Mouse (Mus musculus) ES-E14 (cell line): ENCODE measurements at regions not wholly inside any gene's neighbourhood (a gene's known extent, or its start where the extent isn't known, plus 50 kb on each side); places are given as distances from the start of the nearest gene placed in this dataset.

Source experiments
- HCFC1 ChIP-seq: IDR thresholded peaks from 2 replicates; pipeline ENCODE4 v1.6.1; 2012; ENCODE audit warnings: low read length, inconsistent platforms, borderline replicate concordance; ENCODE audit not compliant: insufficient read depth
- ZC3H11A ChIP-seq: IDR thresholded peaks from 2 replicates; pipeline ENCODE4 v1.6.1; 2012; ENCODE audit warnings: low read depth, mild to moderate bottlenecking, inconsistent platforms, low read length, borderline replicate concordance

GRCm38 (mm10) chr14:104279890-104280289 is 187.9 kb downstream of the Pou4f1 start:
- TF ChIP-seq HCFC1 (no peak), ZC3H11A (no peak)
